Mouse (Mus musculus) cerebellum, adult 8-10 months (tissue): ENCODE measurements around the gene Gm266.

ENCODE experiments used
- DNase-seq: peaks from one replicate; pipeline ENCODE4 v3.0.0; 2022

Gm266 gene

GRCm38 (mm10) chr12:111434745-111435327 is 50.8 kb downstream of the Gm266 start:
- no peak for DNase-seq
